Mouse (Mus musculus) heart, postnatal 14 days (tissue): ENCODE measurements at regions not wholly inside any gene's neighbourhood (a gene's known extent, or its start where the extent isn't known, plus 50 kb on each side); places are given as distances from the start of the nearest gene placed in this dataset.

ENCODE experiments used
- DNase-seq, 2 experiments: peaks; one replicate each; pipeline ENCODE4 v3.0.0; 2021 to 2022
- intact Hi-C: fragments of 180-260 bp; cut with DNase I; formaldehyde crosslinking; loops from one replicate; pipeline ENCODE4 v1.15.1; 2025

GRCm38 (mm10) chr2:160503597-160504393 lies 136.9 kb upstream of the Mafb start:
- DNase-seq, result no peak

GRCm38 (mm10) chr2:160504394-160504657 lies 137.5 kb upstream of the Mafb start:
- intact Hi-C loops, result loop anchor here (5.0 kb wide), 1 partner anchor 52 kb away; no protein-coding TSS in a partner anchor

More at GRCm38 (mm10) chr2:160503597-160504393, 136.9 kb upstream of the Mafb start:
- intact Hi-C loops, result loop anchor here (5.0 kb wide), 1 partner anchor 51 kb away; no protein-coding TSS in a partner anchor

GRCm38 (mm10) chr2:160507371-160507770 lies 138.3 kb upstream of the Top1 start:
- DNase-seq, result no peak
- intact Hi-C loops, result no loop called here

More at GRCm38 (mm10) chr2:160504394-160504657, 137.5 kb upstream of the Mafb start:
- DNase-seq, result no peak

GRCm38 (mm10) chr2:160507816-160508564 lies 137.7 kb upstream of the Top1 start:
- DNase-seq, result no peak
- intact Hi-C loops, result no loop called here

GRCm38 (mm10) chr2:160510159-160510558 lies 135.5 kb upstream of the Top1 start:
- intact Hi-C loops, result no loop called here

GRCm38 (mm10) chr2:160510635-160511421 lies 134.9 kb upstream of the Top1 start:
- intact Hi-C loops, result no loop called here
- DNase-seq, result peak; percentile 42 to 66

More at GRCm38 (mm10) chr2:160510159-160510558, 135.5 kb upstream of the Top1 start:
- no peak for DNase-seq

GRCm38 (mm10) chr2:160515621-160516020 lies 130.1 kb upstream of the Top1 start:
- intact Hi-C loops, result no loop called here

GRCm38 (mm10) chr2:160516526-160516925 lies 129.2 kb upstream of the Top1 start:
- DNase-seq, result no peak
- intact Hi-C loops, result no loop called here

More at GRCm38 (mm10) chr2:160515621-160516020, 130.1 kb upstream of the Top1 start:
- no peak for DNase-seq

- peak in 1 of 2 experiments; percentile 21 for DNase-seq
Measured at GRCm38 (mm10) chr2:160525301-160526205, 120.1 kb upstream of the Top1 start.

GRCm38 (mm10) chr2:160526377-160527125 lies 119.1 kb upstream of the Top1 start:
- no peak for DNase-seq
- intact Hi-C loops, result no loop called here

More at GRCm38 (mm10) chr2:160525301-160526205, 120.1 kb upstream of the Top1 start:
- intact Hi-C loops, result no loop called here

- peak; percentile 37 to 44 for DNase-seq
Measured at GRCm38 (mm10) chr2:160529306-160529705, 116.4 kb upstream of the Top1 start.

GRCm38 (mm10) chr2:160530377-160530776 lies 115.3 kb upstream of the Top1 start:
- intact Hi-C loops, result no loop called here
- no peak for DNase-seq

More at GRCm38 (mm10) chr2:160529306-160529705, 116.4 kb upstream of the Top1 start:
- intact Hi-C loops, result no loop called here

GRCm38 (mm10) chr2:160537319-160537719 lies 108.4 kb upstream of the Top1 start:
- no peak for DNase-seq
- intact Hi-C loops, result no loop called here

- intact Hi-C loops, result no loop called here
- no peak for DNase-seq
Measured at GRCm38 (mm10) chr2:160545527-160545926, 100.2 kb upstream of the Top1 start.

GRCm38 (mm10) chr2:160552121-160552669 lies 93.5 kb upstream of the Top1 start:
- intact Hi-C loops, result no loop called here
- DNase-seq, result no peak

- no peak for DNase-seq
- intact Hi-C loops, result no loop called here
Measured at GRCm38 (mm10) chr2:160561711-160562110, 84.0 kb upstream of the Top1 start.

GRCm38 (mm10) chr2:160567813-160568212 lies 77.9 kb upstream of the Top1 start:
- DNase-seq, result no peak
- intact Hi-C loops, result no loop called here

GRCm38 (mm10) chr2:160569496-160569895 lies 76.2 kb upstream of the Top1 start:
- DNase-seq, result no peak
- intact Hi-C loops, result no loop called here
